22 mouse cellular contexts compared by ENCODE assay signal in the genomic region with DNA sequence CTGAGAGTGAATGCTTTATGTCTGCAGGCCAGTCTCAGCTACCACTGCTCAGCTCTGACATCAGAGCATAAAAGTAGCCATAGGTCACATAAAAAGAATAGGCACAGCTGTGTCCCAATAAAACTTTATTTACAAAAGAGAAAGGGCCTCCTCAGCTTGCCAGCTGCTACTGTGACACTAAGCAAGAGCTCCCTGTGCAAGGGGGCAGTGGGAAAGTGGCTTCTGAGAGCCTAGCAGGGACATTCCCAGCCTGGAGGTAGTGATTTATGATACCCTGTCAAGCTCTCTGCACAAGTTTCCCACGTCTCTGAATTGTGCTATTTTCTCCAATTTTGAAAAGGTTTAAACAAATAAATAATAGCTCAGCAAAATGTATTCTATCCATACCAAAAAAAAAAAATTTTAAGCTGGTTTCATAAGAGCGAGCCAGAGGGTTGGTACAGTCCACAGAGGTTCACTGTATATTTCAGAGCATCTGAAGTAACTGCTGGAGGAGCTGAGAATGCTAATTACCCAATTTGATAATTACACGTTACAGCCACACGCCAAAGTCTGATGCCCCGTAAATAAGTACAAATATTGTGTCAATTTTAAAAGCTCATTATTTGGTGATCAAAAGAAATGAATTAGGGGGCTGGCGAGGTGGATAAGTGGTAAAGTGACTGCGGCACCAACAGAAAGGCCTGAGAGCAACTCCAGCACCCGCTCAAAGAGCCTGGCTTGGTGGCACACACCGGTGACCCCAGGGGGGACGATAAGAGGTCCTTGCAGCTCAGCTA.
DNase-seq lines count a peak whose midpoint lies in the region; ATAC-seq and TF ChIP-seq lines count a peak whose summit lies in the region.
"Had no signal": no experiment of that assay in that cellular context is flagged by ENCODE, and none has a peak within 500 bp of the region (broad histone marks: within the 10 kb centered on the region; RNA-seq: fewer than 3 reads in every experiment).

No protein-coding gene starts in this region.

- no peak for ATAC-seq in forebrain, embryonic 14.5 days
- ATAC-seq in forebrain, embryonic 15.5 days (replicated peaks), result no peak
- ATAC-seq in midbrain, embryonic 14.5 days (ENCODE audit: low FRiP score, low TSS enrichment), result no peak
- ATAC-seq in hindbrain, embryonic 16.5 days, result no peak
- peak; percentile 36; the same call in 1 of the 2 replicates for ATAC-seq in neural tube, embryonic 14.5 days (ENCODE audit: low read depth)
- ATAC-seq: activated CD4-positive, CD25-positive, alpha-beta regulatory T cell, adult 4 months; forebrain, embryonic 13.5 days; inflammation-experienced regulatory T-cells, adult 6 months; intestine, postnatal 0 days; Patski had no signal

- H3K27ac ChIP-seq in forebrain, embryonic 14.5 days (ENCODE audit: low read depth, low read length), result no peak overlapping the region
- H3K27ac ChIP-seq in forebrain, embryonic 15.5 days (replicated peaks), result no peak overlapping the region
- H3K27ac ChIP-seq in midbrain, embryonic 10.5 days (replicated peaks), result peak overlapping the region; percentile 75
- no peak overlapping the region for H3K27ac ChIP-seq in midbrain, embryonic 14.5 days (replicated peaks; ENCODE audit: low read depth, low read length)
- 0 out of 2 replicates have a peak overlapping the region, but pooled peaks have one; percentile 18 for H3K27ac ChIP-seq in hindbrain, embryonic 16.5 days (ENCODE audit: low read depth, low read length)
- peak overlapping the region; percentile 44; the same call in 1 of the 2 replicates for H3K27ac ChIP-seq in neural tube, embryonic 14.5 days (ENCODE audit: low read depth, low read length)
- H3K27ac ChIP-seq in heart, adult 2 months, result no peak overlapping the region
- H3K27ac ChIP-seq: heart, embryonic 15.5 days had no signal

- H3K27me3 ChIP-seq in forebrain, embryonic 14.5 days (replicated peaks; ENCODE audit: control insufficient read depth, insufficient read depth, low read length), result 0 out of 2 replicates have a peak, but pooled peaks cover 4% of the 10 kb centered on the region
- peaks cover 13% of the 10 kb centered on the region; the same call in 1 of the 2 replicates for H3K27me3 ChIP-seq in forebrain, embryonic 15.5 days
- H3K27me3 ChIP-seq in midbrain, embryonic 10.5 days (ENCODE audit: low read depth, poor library complexity, severe bottlenecking), result no peaks in the 10 kb centered on the region
- H3K27me3 ChIP-seq in midbrain, embryonic 14.5 days (ENCODE audit: control insufficient read depth, insufficient read depth, low read length), result no peaks in the 10 kb centered on the region
- no peaks in the 10 kb centered on the region; the same call in 1 of the 2 replicates for H3K27me3 ChIP-seq in hindbrain, embryonic 16.5 days (replicated peaks; ENCODE audit: control insufficient read depth, insufficient read depth, low read length)
- H3K27me3 ChIP-seq in neural tube, embryonic 14.5 days (ENCODE audit: control insufficient read depth, insufficient read depth, low read length), result no peaks in the 10 kb centered on the region
- no peaks in the 10 kb centered on the region for H3K27me3 ChIP-seq in heart, adult 2 months (ENCODE audit: control insufficient read depth, insufficient read depth, low read length)
- H3K27me3 ChIP-seq: heart, embryonic 15.5 days had no signal

- H3K4me1 ChIP-seq in forebrain, embryonic 14.5 days (ENCODE audit: control insufficient read depth, insufficient read depth, low read length), result peaks cover 32% of the 10 kb centered on the region
- peaks cover 41% of the 10 kb centered on the region for H3K4me1 ChIP-seq in forebrain, embryonic 15.5 days
- peaks cover 62% of the 10 kb centered on the region for H3K4me1 ChIP-seq in midbrain, embryonic 10.5 days
- H3K4me1 ChIP-seq in midbrain, embryonic 14.5 days (ENCODE audit: control insufficient read depth, insufficient read depth, low read length), result peaks cover 24% of the 10 kb centered on the region
- H3K4me1 ChIP-seq in hindbrain, embryonic 16.5 days (ENCODE audit: control insufficient read depth, insufficient read depth, low read depth, low read length), result peaks cover 12% of the 10 kb centered on the region; the same call in 1 of the 2 replicates
- H3K4me1 ChIP-seq in neural tube, embryonic 14.5 days (ENCODE audit: control insufficient read depth, insufficient read depth, low read length), result peaks cover 15% of the 10 kb centered on the region; the same call in 1 of the 2 replicates
- H3K4me1 ChIP-seq in heart, adult 2 months (ENCODE audit: control insufficient read depth, insufficient read depth, low read length), result no peaks in the 10 kb centered on the region

- DNase-seq in forebrain, embryonic 14.5 days (ENCODE audit: low spot score), result peak; percentile 68
- no peak for DNase-seq in midbrain, embryonic 10.5 days (ENCODE audit: low spot score)
- DNase-seq in midbrain, embryonic 14.5 days, result no peak
- DNase-seq in heart, adult 2 months, result no peak
- no peak for DNase-seq in layer of hippocampus, adult 9-10 months (ENCODE audit: low spot score)
- DNase-seq: adrenal gland, postnatal 14 days; cerebellum, adult 2 months; cerebellum, postnatal 10 days; gastrocnemius, postnatal 10 days; heart, adult 18-20 months; heart, postnatal 14 days had no signal

- TF ChIP-seq CTCF in heart, adult 2 months (IDR thresholded peaks at IDR 0.05), result no peak

- no peaks in the 10 kb centered on the region for H3K36me3 ChIP-seq in forebrain, embryonic 14.5 days (ENCODE audit: control insufficient read depth, insufficient read depth, low read length)
- no peaks in the 10 kb centered on the region for H3K36me3 ChIP-seq in forebrain, embryonic 15.5 days
- no peaks in the 10 kb centered on the region for H3K36me3 ChIP-seq in midbrain, embryonic 10.5 days
- no peaks in the 10 kb centered on the region for H3K36me3 ChIP-seq in midbrain, embryonic 14.5 days (ENCODE audit: control insufficient read depth, insufficient read depth, low read length)
- no peaks in the 10 kb centered on the region for H3K36me3 ChIP-seq in hindbrain, embryonic 16.5 days (ENCODE audit: control insufficient read depth, insufficient read depth, low read length)
- H3K36me3 ChIP-seq in neural tube, embryonic 14.5 days (ENCODE audit: control insufficient read depth, insufficient read depth, low read length), result no peaks in the 10 kb centered on the region
- no peaks in the 10 kb centered on the region for H3K36me3 ChIP-seq in heart, adult 2 months (ENCODE audit: control insufficient read depth, insufficient read depth, low read length)
- H3K36me3 ChIP-seq: embryonic facial prominence, embryonic 10.5 days; heart, embryonic 15.5 days had no signal

- no peak overlapping the region for H3K9ac ChIP-seq in forebrain, embryonic 14.5 days (ENCODE audit: low read length)
- H3K9ac ChIP-seq in forebrain, embryonic 15.5 days (replicated peaks), result no peak overlapping the region
- no peak overlapping the region for H3K9ac ChIP-seq in midbrain, embryonic 14.5 days (replicated peaks; ENCODE audit: low read length)
- no peak overlapping the region for H3K9ac ChIP-seq in hindbrain, embryonic 16.5 days (ENCODE audit: low read depth, low read length)
- H3K9ac ChIP-seq in neural tube, embryonic 14.5 days (replicated peaks; ENCODE audit: low read depth, low read length), result no peak overlapping the region
- no peak overlapping the region for H3K9ac ChIP-seq in heart, adult 2 months (ENCODE audit: low read depth, low read length)
- H3K9ac ChIP-seq: forebrain, embryonic 13.5 days; heart, embryonic 15.5 days had no signal

- no peak for TF ChIP-seq EP300 in heart, adult 2 months (IDR thresholded peaks at IDR 0.05; ENCODE audit: insufficient read depth, low read depth, low read length)

- intact Hi-C loops in heart, adult 2 months (cut with DNase I), result no loop called here

- no peak overlapping the region for H3K4me2 ChIP-seq in forebrain, embryonic 14.5 days (ENCODE audit: low read length)
- H3K4me2 ChIP-seq in forebrain, embryonic 15.5 days (replicated peaks), result no peak overlapping the region
- no peak overlapping the region for H3K4me2 ChIP-seq in midbrain, embryonic 14.5 days (ENCODE audit: low read length)
- H3K4me2 ChIP-seq in hindbrain, embryonic 16.5 days (ENCODE audit: low read length), result no peak overlapping the region
- no peak overlapping the region for H3K4me2 ChIP-seq in neural tube, embryonic 14.5 days (ENCODE audit: low read depth, low read length)
- H3K4me2 ChIP-seq: forebrain, embryonic 13.5 days; heart, embryonic 11.5 days; heart, embryonic 15.5 days had no signal

- TF ChIP-seq POLR2A in heart, adult 2 months (IDR thresholded peaks at IDR 0.05; ENCODE audit: insufficient read depth, low read depth, low read length), result no peak

- no peaks in the 10 kb centered on the region for H3K9me3 ChIP-seq in forebrain, embryonic 14.5 days (replicated peaks; ENCODE audit: control insufficient read depth, low read length)
- H3K9me3 ChIP-seq in forebrain, embryonic 15.5 days, result no peaks in the 10 kb centered on the region
- no peaks in the 10 kb centered on the region for H3K9me3 ChIP-seq in midbrain, embryonic 10.5 days (replicated peaks)
- no peaks in the 10 kb centered on the region for H3K9me3 ChIP-seq in midbrain, embryonic 14.5 days (ENCODE audit: control insufficient read depth, low read length)
- H3K9me3 ChIP-seq in hindbrain, embryonic 16.5 days (ENCODE audit: control insufficient read depth, low read length), result no peaks in the 10 kb centered on the region
- no peaks in the 10 kb centered on the region for H3K9me3 ChIP-seq in neural tube, embryonic 14.5 days (ENCODE audit: control insufficient read depth, low read length)
- H3K9me3 ChIP-seq: embryonic facial prominence, embryonic 10.5 days; forebrain, embryonic 13.5 days; heart, embryonic 15.5 days had no signal

- no peaks in the 10 kb centered on the region for H3K79me2 ChIP-seq in heart, adult 2 months (replicated peaks; ENCODE audit: control insufficient read depth, insufficient read depth, low read length)

- 22% methylated on average over 10 of the region's 10 CpGs for WGBS in forebrain, embryonic 14.5 days
- WGBS in forebrain, embryonic 15.5 days, result 19% methylated on average over 10 of the region's 10 CpGs
- 85% methylated on average over 10 of the region's 10 CpGs for WGBS in midbrain, embryonic 10.5 days
- 76% methylated on average over 10 of the region's 10 CpGs for WGBS in midbrain, embryonic 14.5 days
- WGBS in hindbrain, embryonic 16.5 days, result 49% methylated on average over 10 of the region's 10 CpGs
- WGBS in neural tube, embryonic 14.5 days, result 21% methylated on average over 10 of the region's 10 CpGs
- WGBS in heart, adult 2 months, result 90% methylated on average over 10 of the region's 10 CpGs

- no peak overlapping the region for H3K4me3 ChIP-seq in forebrain, embryonic 14.5 days (ENCODE audit: low read depth, low read length)
- no peak overlapping the region for H3K4me3 ChIP-seq in forebrain, embryonic 15.5 days
- H3K4me3 ChIP-seq in midbrain, embryonic 10.5 days, result no peak overlapping the region
- H3K4me3 ChIP-seq in midbrain, embryonic 14.5 days (replicated peaks; ENCODE audit: low read depth, low read length), result no peak overlapping the region
- no peak overlapping the region for H3K4me3 ChIP-seq in hindbrain, embryonic 16.5 days (ENCODE audit: low read length)
- H3K4me3 ChIP-seq in neural tube, embryonic 14.5 days (ENCODE audit: low read depth, low read length), result no peak overlapping the region
- H3K4me3 ChIP-seq in heart, adult 2 months, result no peak overlapping the region
- H3K4me3 ChIP-seq: embryonic facial prominence, embryonic 10.5 days; forebrain, embryonic 13.5 days; heart, embryonic 15.5 days had no signal

Comparison
In these comparisons a context has a peak if more than half of its experiments do, and no peak if none do; other contexts are left out.
1. H3K27ac ChIP-seq: peak in midbrain, embryonic 10.5 days (single experiment), hindbrain, embryonic 16.5 days (single experiment) and neural tube, embryonic 14.5 days (single experiment); none in forebrain, embryonic 14.5 days (single experiment), forebrain, embryonic 15.5 days (single experiment), midbrain, embryonic 14.5 days (single experiment) and heart, adult 2 months (single experiment).